Mouse (Mus musculus): ENCODE measurements around the gene Fgf3. TPM values are rescaled to one million over a fixed set of nuclear protein-coding genes. Genes with fewer than 3 reads are reported as not detected.

Fgf3 gene
- polyA plus RNA-seq, 1 experiment from 2014 or later: not detected

DNA sequence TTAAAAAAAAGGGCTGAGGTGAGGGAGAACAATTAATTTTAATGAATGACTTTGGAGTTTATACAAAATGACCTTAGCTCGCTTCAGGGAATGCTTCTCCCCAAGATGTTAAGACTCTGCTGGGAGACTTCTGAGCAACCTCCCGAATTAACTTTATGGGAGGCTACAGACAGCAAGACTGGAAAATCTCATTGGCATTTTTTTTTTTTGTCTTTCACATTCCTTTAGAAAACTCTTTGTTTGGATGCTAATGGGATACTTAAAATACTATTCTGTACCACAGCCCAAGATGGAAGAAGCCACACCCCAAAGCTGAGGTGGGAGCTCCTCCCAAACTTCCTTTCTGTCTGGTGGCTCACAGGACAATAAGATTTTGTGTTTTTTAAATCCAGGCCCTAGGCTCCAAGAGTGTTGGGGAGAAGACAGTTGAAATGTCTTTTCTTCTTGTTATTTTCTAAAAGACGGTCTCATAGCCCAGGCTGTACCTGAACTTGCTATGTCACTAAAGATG, 26.3 kb downstream of the Fgf3 start:
- H3K4me2 ChIP-seq: no peak overlapping the region
- H3K4me1 ChIP-seq (ENCODE audit: insufficient read depth): no peaks in the 10 kb centered on the region
- no peaks in the 10 kb centered on the region for H3K9me3 ChIP-seq (ENCODE audit: low read depth, low read length)
- H3K36me3 ChIP-seq (ENCODE audit: insufficient read depth): no peaks in the 10 kb centered on the region
- DNase-seq (no peak), ATAC-seq (ENCODE audit: insufficient read depth) (no peak)
- H3K9ac ChIP-seq: no peak overlapping the region
- WGBS: 42% methylated on average over 3 of the region's 3 CpGs
- H3K27me3 ChIP-seq (ENCODE audit: insufficient read depth, low read length): peaks cover 64% of the 10 kb centered on the region
- H3K4me3 ChIP-seq (ENCODE audit: low read depth, low read length): no peak overlapping the region
- no peak overlapping the region for H3K27ac ChIP-seq (ENCODE audit: low read depth)
- TF ChIP-seq CTCF (IDR thresholded peaks at IDR 0.05; ENCODE audit: low read depth): no peak

DNA sequence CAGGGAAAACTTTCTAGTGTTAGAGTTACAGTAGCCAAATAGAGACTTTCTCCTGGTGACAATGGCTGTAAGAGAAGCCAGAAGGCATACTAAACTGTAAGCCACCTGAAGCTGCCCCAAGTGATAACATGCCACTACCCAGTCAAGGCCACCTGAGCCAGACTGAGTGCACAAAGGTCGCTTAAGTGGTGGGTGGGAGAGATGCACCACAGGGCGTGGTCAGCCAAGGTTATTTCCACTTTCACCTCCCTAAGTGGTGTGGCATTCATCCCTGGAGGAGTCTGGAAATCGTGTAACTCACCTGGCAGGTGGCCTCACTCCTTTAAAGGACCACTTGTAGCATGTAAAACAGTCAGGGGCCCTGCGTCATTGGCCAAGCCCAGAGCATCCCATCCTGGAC, 29.3 kb downstream of the Fgf3 start:
- TF ChIP-seq CTCF (IDR thresholded peaks at IDR 0.05; ENCODE audit: low read depth): no peak
- Histone ChIP-seq H3K4me2 (no peak overlapping the region), H3K9ac (no peak overlapping the region), H3K4me3 (ENCODE audit: low read depth, low read length) (no peak overlapping the region), H3K27ac (ENCODE audit: low read depth) (no peak overlapping the region), H3K27me3 (ENCODE audit: insufficient read depth, low read length) (peaks cover 35% of the 10 kb centered on the region), H3K36me3 (ENCODE audit: insufficient read depth) (no peaks in the 10 kb centered on the region), H3K4me1 (ENCODE audit: insufficient read depth) (no peaks in the 10 kb centered on the region), H3K9me3 (ENCODE audit: low read depth, low read length) (no peaks in the 10 kb centered on the region)
- 48% methylated on average over 4 of the region's 4 CpGs for WGBS
- ATAC-seq (ENCODE audit: insufficient read depth): no peak
- no peak for DNase-seq

DNA sequence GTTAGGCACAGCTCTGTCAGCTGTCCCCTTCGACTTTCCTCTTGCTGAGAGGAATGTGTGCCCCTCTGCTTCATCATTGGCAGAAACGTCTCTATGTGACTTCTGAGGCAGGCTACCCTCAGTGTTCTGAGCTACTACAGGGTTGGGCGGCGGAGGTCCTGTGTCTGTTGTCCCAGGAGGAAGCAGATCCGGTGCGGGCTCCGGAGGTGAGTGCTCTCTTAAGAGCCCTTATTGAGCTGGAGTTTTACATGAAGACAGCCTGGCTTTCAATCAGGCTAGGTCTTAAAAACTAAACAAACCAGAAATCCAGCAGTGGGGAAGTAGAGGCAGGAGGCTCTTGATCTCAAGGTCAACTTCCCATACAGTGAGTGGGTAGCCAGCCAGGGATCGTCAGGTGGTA, 29.7 kb downstream of the Fgf3 start:
- H3K27ac ChIP-seq (ENCODE audit: low read depth): no peak overlapping the region
- 65% methylated on average over 8 of the region's 8 CpGs for WGBS

DNA sequence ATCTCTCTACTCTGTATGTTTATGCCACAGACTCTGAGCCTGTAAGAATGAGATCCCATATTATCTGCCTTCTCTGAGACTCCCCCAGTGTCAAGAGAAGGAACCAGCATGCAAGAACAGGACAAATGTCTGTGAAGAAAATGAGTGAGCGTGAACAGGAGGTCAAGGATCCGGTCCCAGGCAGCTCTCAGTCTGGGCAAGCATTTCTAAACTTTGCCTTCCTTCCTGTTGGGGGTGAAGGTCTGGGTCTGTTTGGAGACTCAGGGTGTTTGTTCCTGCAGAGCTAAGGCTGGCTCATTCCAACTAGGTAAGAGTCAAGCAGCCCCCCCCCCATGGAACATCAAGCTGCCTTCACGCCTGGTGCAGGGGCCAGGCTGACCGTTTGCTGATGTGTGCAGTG, 34.5 kb downstream of the Fgf3 start:
- H3K9ac ChIP-seq: no peak overlapping the region
- H3K4me1 ChIP-seq (ENCODE audit: insufficient read depth): no peaks in the 10 kb centered on the region
- H3K9me3 ChIP-seq (ENCODE audit: low read depth, low read length): no peaks in the 10 kb centered on the region
- no peak overlapping the region for H3K4me2 ChIP-seq
- no peaks in the 10 kb centered on the region for H3K27me3 ChIP-seq (ENCODE audit: insufficient read depth, low read length)
- H3K4me3 ChIP-seq (ENCODE audit: low read depth, low read length): no peak overlapping the region
- H3K36me3 ChIP-seq (ENCODE audit: insufficient read depth): no peaks in the 10 kb centered on the region
- DNase-seq (peak; percentile 45), ATAC-seq (ENCODE audit: insufficient read depth) (peak; percentile 24; the same call in 1 of the 2 replicates)
- no peak for TF ChIP-seq CTCF (IDR thresholded peaks at IDR 0.05; ENCODE audit: low read depth)
- no peak overlapping the region for H3K27ac ChIP-seq (ENCODE audit: low read depth)
- WGBS: 36% methylated on average over 4 of the region's 4 CpGs

More for the DNA sequence above, 29.7 kb downstream of the Fgf3 start:
- DNase-seq: peak; percentile 14
- Histone ChIP-seq H3K9ac (no peak overlapping the region), H3K4me3 (ENCODE audit: low read depth, low read length) (no peak overlapping the region), H3K4me1 (ENCODE audit: insufficient read depth) (no peaks in the 10 kb centered on the region), H3K36me3 (ENCODE audit: insufficient read depth) (no peaks in the 10 kb centered on the region), H3K27me3 (ENCODE audit: insufficient read depth, low read length) (peaks cover 30% of the 10 kb centered on the region), H3K4me2 (no peak overlapping the region), H3K9me3 (ENCODE audit: low read depth, low read length) (no peaks in the 10 kb centered on the region)
- TF ChIP-seq CTCF (IDR thresholded peaks at IDR 0.05; ENCODE audit: low read depth): no peak
- ATAC-seq (ENCODE audit: insufficient read depth): no peak

DNA sequence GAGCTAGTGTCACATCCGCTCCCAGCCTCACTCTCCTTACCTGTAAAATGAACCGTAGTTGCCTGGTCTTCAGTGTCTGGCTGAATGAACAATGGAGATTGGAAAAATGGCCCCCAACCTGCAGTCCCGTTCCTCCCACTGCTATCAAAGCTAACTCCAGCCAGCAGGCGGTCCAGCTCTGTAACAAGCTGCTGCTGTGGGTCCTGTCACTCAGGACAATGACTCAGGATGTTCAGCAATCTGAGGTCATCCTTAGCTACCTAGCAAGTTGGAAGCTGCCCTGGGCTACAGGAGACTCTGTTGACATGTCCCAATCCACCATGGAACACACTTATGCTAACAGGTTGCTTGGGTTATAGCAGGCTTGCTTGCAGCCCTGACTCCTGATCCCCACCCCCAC, 35.3 kb downstream of the Fgf3 start:
- no peak for ATAC-seq (ENCODE audit: insufficient read depth)
- Histone ChIP-seq H3K9me3 (ENCODE audit: low read depth, low read length) (no peaks in the 10 kb centered on the region), H3K36me3 (ENCODE audit: insufficient read depth) (no peaks in the 10 kb centered on the region), H3K4me1 (ENCODE audit: insufficient read depth) (no peaks in the 10 kb centered on the region), H3K27ac (ENCODE audit: low read depth) (no peak overlapping the region), H3K4me3 (ENCODE audit: low read depth, low read length) (no peak overlapping the region), H3K27me3 (ENCODE audit: insufficient read depth, low read length) (no peaks in the 10 kb centered on the region), H3K4me2 (no peak overlapping the region), H3K9ac (no peak overlapping the region)
- WGBS: 72% methylated on average over 4 of the region's 4 CpGs
- no peak for DNase-seq
- TF ChIP-seq CTCF (IDR thresholded peaks at IDR 0.05; ENCODE audit: low read depth): no peak

DNA sequence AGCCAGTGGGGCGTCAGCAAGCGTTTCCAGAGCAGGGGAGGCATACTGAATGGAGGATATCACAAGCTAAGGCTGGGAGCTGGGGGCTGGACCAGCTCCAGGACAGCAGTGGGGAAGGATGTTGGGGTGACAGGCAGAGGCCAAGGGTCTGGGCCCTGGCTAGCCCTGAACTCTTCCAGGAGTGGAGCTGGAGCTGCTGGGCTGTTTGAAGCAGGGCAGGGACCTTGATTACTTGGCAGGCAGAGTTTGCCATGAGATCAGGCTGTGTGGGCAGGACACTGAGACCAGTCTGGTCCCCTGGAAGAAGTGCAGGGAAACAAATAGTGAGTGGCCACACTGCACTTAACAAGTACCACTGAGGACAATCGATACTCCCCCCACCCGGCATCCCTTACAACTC, 36.3 kb downstream of the Fgf3 start:
- H3K36me3 ChIP-seq (ENCODE audit: insufficient read depth): no peaks in the 10 kb centered on the region
- no peaks in the 10 kb centered on the region for H3K27me3 ChIP-seq (ENCODE audit: insufficient read depth, low read length)
- DNase-seq (no peak), ATAC-seq (ENCODE audit: insufficient read depth) (no peak)
- 62% methylated on average over 4 of the region's 4 CpGs for WGBS
- no peaks in the 10 kb centered on the region for H3K4me1 ChIP-seq (ENCODE audit: insufficient read depth)
- no peaks in the 10 kb centered on the region for H3K9me3 ChIP-seq (ENCODE audit: low read depth, low read length)
- H3K27ac ChIP-seq (ENCODE audit: low read depth): no peak overlapping the region
- H3K9ac ChIP-seq: no peak overlapping the region
- no peak overlapping the region for H3K4me3 ChIP-seq (ENCODE audit: low read depth, low read length)
- no peak for TF ChIP-seq CTCF (IDR thresholded peaks at IDR 0.05; ENCODE audit: low read depth)
- H3K4me2 ChIP-seq: no peak overlapping the region

DNA sequence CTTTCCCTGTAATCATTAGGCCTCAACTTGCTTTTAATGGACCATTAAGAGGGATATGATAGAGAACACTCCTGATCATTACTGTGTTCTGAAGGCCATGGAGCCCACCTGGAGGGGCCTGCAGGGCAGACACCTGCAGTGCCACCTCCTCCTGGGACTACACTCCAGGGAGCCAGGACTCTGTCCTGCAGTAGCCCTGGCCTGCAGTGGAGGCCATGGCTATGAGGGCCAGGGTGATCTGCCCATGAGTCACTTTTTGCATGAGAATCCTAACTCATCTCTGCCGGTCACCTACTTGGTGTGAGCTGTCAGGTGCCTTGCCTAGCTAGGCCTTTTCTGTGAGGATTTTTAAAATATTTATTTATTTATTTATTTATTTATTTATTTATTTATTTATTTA, 40.5 kb downstream of the Fgf3 start:
- ATAC-seq (ENCODE audit: insufficient read depth) (no peak), DNase-seq (no peak)
- no peaks in the 10 kb centered on the region for H3K27me3 ChIP-seq (ENCODE audit: insufficient read depth, low read length)
- no peaks in the 10 kb centered on the region for H3K9me3 ChIP-seq (ENCODE audit: low read depth, low read length)
- H3K4me3 ChIP-seq (ENCODE audit: low read depth, low read length): no peak overlapping the region
- TF ChIP-seq CTCF (IDR thresholded peaks at IDR 0.05; ENCODE audit: low read depth): no peak
- WGBS: 97% methylated on average over 1 of the region's 1 CpGs
- H3K36me3 ChIP-seq (ENCODE audit: insufficient read depth): no peaks in the 10 kb centered on the region
- H3K4me1 ChIP-seq (ENCODE audit: insufficient read depth): no peaks in the 10 kb centered on the region
- no peak overlapping the region for H3K9ac ChIP-seq
- no peak overlapping the region for H3K4me2 ChIP-seq
- no peak overlapping the region for H3K27ac ChIP-seq (ENCODE audit: low read depth)

DNA sequence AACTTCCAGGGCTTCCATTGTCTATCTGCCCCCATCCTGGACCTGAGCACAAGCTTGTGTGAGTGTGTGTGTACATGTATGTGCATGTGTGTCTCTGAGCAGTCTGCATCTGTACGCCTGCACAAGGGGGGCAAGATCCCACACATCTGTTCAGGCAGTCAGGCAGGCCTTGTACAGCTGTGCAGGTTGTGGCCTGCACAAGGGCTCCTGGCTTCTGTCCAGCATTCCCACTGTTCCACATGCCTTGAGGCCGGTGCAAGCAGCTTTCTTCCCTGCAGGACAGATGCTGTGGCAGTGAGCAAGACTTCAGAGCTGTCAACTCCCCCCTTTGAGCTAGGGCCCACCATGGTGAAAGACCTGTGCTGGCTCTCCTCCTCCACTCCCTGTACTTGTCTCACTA, 45.2 kb downstream of the Fgf3 start:
- Histone ChIP-seq H3K4me1 (ENCODE audit: insufficient read depth) (no peaks in the 10 kb centered on the region), H3K36me3 (ENCODE audit: insufficient read depth) (no peaks in the 10 kb centered on the region), H3K4me3 (ENCODE audit: low read depth, low read length) (no peak overlapping the region), H3K27ac (ENCODE audit: low read depth) (no peak overlapping the region), H3K9ac (no peak overlapping the region), H3K9me3 (ENCODE audit: low read depth, low read length) (no peaks in the 10 kb centered on the region), H3K27me3 (ENCODE audit: insufficient read depth, low read length) (no peaks in the 10 kb centered on the region; the same call in 1 of the 2 replicates), H3K4me2 (no peak overlapping the region)
- WGBS: 23% methylated on average over 2 of the region's 2 CpGs
- DNase-seq (peak; percentile 50), ATAC-seq (ENCODE audit: insufficient read depth) (no peak; the same call in 1 of the 2 replicates)
- TF ChIP-seq CTCF (IDR thresholded peaks at IDR 0.05; ENCODE audit: low read depth): no peak
